ENCODE assay signal across 10 mouse cellular contexts in the genomic region with DNA sequence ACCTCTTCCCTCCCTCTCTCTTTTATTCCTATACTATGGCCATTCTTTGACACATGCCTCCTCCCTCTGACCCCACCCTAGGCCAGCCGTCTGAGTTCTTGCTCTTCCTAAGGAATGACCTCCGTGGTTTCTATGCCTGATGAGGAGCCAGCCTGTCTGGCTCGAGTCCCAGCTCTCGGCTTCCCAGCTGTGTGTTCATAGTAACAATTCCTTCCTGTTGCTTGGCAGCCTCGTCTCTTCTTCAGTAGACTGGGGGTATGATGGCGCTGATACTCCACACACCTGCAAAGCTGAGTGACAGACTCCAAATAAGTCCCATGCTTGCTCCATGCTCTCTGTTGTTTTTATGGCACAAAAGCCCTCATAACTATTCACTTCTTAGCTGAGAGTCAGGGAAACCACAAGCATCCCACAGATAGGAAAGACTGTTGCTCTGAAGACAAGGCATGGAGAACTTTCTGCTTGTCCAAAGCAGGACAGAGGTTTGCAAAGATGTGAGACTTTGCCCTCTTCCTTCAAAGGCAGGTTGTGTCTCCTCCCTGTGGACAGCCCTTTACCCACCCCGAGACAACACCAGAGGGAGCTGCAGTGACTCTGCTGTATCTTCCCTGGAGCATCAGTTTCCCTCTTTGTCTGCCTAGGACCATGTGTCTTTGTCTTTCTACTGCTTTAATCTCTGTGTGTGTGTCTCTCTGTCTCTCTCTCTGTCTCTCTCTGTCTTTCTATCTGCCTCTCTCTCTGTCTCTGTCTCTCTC. TPM values are rescaled to one million over a fixed set of nuclear protein-coding genes. Genes with fewer than 3 reads are reported as not detected.
DNase-seq lines count a peak whose midpoint lies in the region; ATAC-seq and TF ChIP-seq lines count a peak whose summit lies in the region.
"Had no signal": no experiment of that assay in that cellular context is flagged by ENCODE, and none has a peak within 500 bp of the region (broad histone marks: within the 10 kb centered on the region; RNA-seq: fewer than 3 reads in every experiment).

No protein-coding gene starts in this region.

- H3K27ac ChIP-seq in midbrain, embryonic 14.5 days (replicated peaks; ENCODE audit: low read depth, low read length) = no peak overlapping the region
- no peak overlapping the region for H3K27ac ChIP-seq in midbrain, embryonic 10.5 days (replicated peaks)
- H3K27ac ChIP-seq in forebrain, embryonic 16.5 days (ENCODE audit: low read length) = peak overlapping the region; percentile 63
- H3K27ac ChIP-seq: embryonic facial prominence, embryonic 12.5 days; stomach, embryonic 15.5 days had no signal

- ATAC-seq in midbrain, embryonic 14.5 days (ENCODE audit: low FRiP score, low TSS enrichment) = no peak
- ATAC-seq in Patski = peak; percentile 28
- ATAC-seq in forebrain, embryonic 16.5 days = peak; percentile 79

- H3K4me3 ChIP-seq in midbrain, embryonic 14.5 days (replicated peaks; ENCODE audit: low read depth, low read length) = no peak overlapping the region
- H3K4me3 ChIP-seq in midbrain, embryonic 10.5 days = no peak overlapping the region
- H3K4me3 ChIP-seq in forebrain, embryonic 16.5 days (replicated peaks; ENCODE audit: low read length) = no peak overlapping the region
- H3K4me3 ChIP-seq: embryonic facial prominence, embryonic 12.5 days; stomach, embryonic 15.5 days had no signal

- H3K4me2 ChIP-seq in midbrain, embryonic 14.5 days (ENCODE audit: low read length) = no peak overlapping the region
- no peak overlapping the region for H3K4me2 ChIP-seq in forebrain, embryonic 16.5 days (ENCODE audit: low read length)
- H3K4me2 ChIP-seq: embryonic facial prominence, embryonic 12.5 days; stomach, embryonic 15.5 days had no signal

- DNase-seq in midbrain, embryonic 14.5 days = peak; percentile 49
- no peak for DNase-seq in midbrain, embryonic 10.5 days (ENCODE audit: low spot score)
- DNase-seq in Patski (ENCODE audit: low read depth, low spot score) (no peak), MN1 (ENCODE audit: low spot score) (no peak)
- DNase-seq in kidney, adult 9 months = peak; percentile 63
- peak; percentile 66 for DNase-seq in lung, postnatal 36 days
- DNase-seq in natural killer cell, adult 2 months (ENCODE audit: low spot score in 2 of 2) = no peak

- TF ChIP-seq CTCF in Patski (IDR thresholded peaks at IDR 0.05) = no peak

- CTCF ChIA-PET in Patski (lab: Charles Lee) = interaction anchor here (0.9 kb wide), 1 partner anchor 12 kb away, joined by 3 read pairs; no protein-coding TSS in a partner anchor

- no peak overlapping the region for H3K9ac ChIP-seq in midbrain, embryonic 14.5 days (replicated peaks; ENCODE audit: low read length)
- H3K9ac ChIP-seq in forebrain, embryonic 16.5 days (replicated peaks; ENCODE audit: low read depth, low read length) = no peak overlapping the region
- H3K9ac ChIP-seq: embryonic facial prominence, embryonic 12.5 days; stomach, embryonic 15.5 days had no signal

- H3K36me3 ChIP-seq in midbrain, embryonic 14.5 days (ENCODE audit: control insufficient read depth, insufficient read depth, low read length) = no peaks in the 10 kb centered on the region
- no peaks in the 10 kb centered on the region for H3K36me3 ChIP-seq in midbrain, embryonic 10.5 days
- H3K36me3 ChIP-seq in forebrain, embryonic 16.5 days (ENCODE audit: control insufficient read depth, insufficient read depth) = no peaks in the 10 kb centered on the region
- H3K36me3 ChIP-seq: embryonic facial prominence, embryonic 12.5 days; stomach, embryonic 15.5 days had no signal

- WGBS in midbrain, embryonic 14.5 days = 54% methylated on average over 7 of the region's 7 CpGs
- WGBS in midbrain, embryonic 10.5 days = 65% methylated on average over 7 of the region's 7 CpGs
- WGBS in forebrain, embryonic 16.5 days = 14% methylated on average over 7 of the region's 7 CpGs

- no peaks in the 10 kb centered on the region for H3K9me3 ChIP-seq in midbrain, embryonic 14.5 days (ENCODE audit: control insufficient read depth, low read length)
- H3K9me3 ChIP-seq in midbrain, embryonic 10.5 days (replicated peaks) = no peaks in the 10 kb centered on the region
- no peaks in the 10 kb centered on the region for H3K9me3 ChIP-seq in forebrain, embryonic 16.5 days (ENCODE audit: control insufficient read depth, low read length)
- H3K9me3 ChIP-seq: embryonic facial prominence, embryonic 12.5 days; stomach, embryonic 15.5 days had no signal

- no peaks in the 10 kb centered on the region for H3K4me1 ChIP-seq in midbrain, embryonic 14.5 days (ENCODE audit: control insufficient read depth, insufficient read depth, low read length)
- H3K4me1 ChIP-seq in midbrain, embryonic 10.5 days = no peaks in the 10 kb centered on the region
- H3K4me1 ChIP-seq in forebrain, embryonic 16.5 days (replicated peaks; ENCODE audit: control insufficient read depth, insufficient read depth, low read length) = peaks cover 10% of the 10 kb centered on the region
- H3K4me1 ChIP-seq: embryonic facial prominence, embryonic 12.5 days; stomach, embryonic 15.5 days had no signal

- POLR2A ChIA-PET in Patski (lab: Charles Lee) = no interaction called here

- in situ Hi-C loops in Patski (cut with MboI; ENCODE audit: low pct_unique_long_range_greater_than_20kb) = no loop called here

- H3K27me3 ChIP-seq in midbrain, embryonic 14.5 days (ENCODE audit: control insufficient read depth, insufficient read depth, low read length) = no peaks in the 10 kb centered on the region
- H3K27me3 ChIP-seq in midbrain, embryonic 10.5 days (ENCODE audit: low read depth, poor library complexity, severe bottlenecking) = no peaks in the 10 kb centered on the region
- H3K27me3 ChIP-seq in Patski = no peaks in the 10 kb centered on the region
- no peaks in the 10 kb centered on the region for H3K27me3 ChIP-seq in forebrain, embryonic 16.5 days (replicated peaks; ENCODE audit: control insufficient read depth, insufficient read depth, low read length)
- H3K27me3 ChIP-seq: embryonic facial prominence, embryonic 12.5 days; stomach, embryonic 15.5 days had no signal

RNA-seq across cellular contexts. Expression of a gene that starts 6.5 kb away (rescaled TPM):
- polyA plus RNA-seq in midbrain, embryonic 14.5 days (2014; fragmentation: Nextera tagmentation; extraction: Ambion mirVana) = 1.7 and 1.9 TPM in 2 replicates
- polyA plus RNA-seq in midbrain, embryonic 10.5 days (2016; fragmentation: Nextera tagmentation; extraction: Ambion mirVana) = 0.06 and 0.10 TPM in 2 replicates
- polyA plus RNA-seq in Patski (2021) = 17.9 TPM
- polyA plus RNA-seq in forebrain, embryonic 16.5 days (2015; fragmentation: Nextera tagmentation; extraction: Ambion mirVana) = 3.0 and 3.3 TPM in 2 replicates

RNA-seq across cellular contexts. Expression of a gene that starts 45.6 kb away (rescaled TPM):
- 7.0 and 7.9 TPM in 2 replicates for polyA plus RNA-seq in midbrain, embryonic 14.5 days (2014; fragmentation: Nextera tagmentation; extraction: Ambion mirVana)
- 2.4 and 2.9 TPM in 2 replicates for polyA plus RNA-seq in midbrain, embryonic 10.5 days (2016; fragmentation: Nextera tagmentation; extraction: Ambion mirVana)
- polyA plus RNA-seq in Patski (2021) = 2.5 TPM
- polyA plus RNA-seq in forebrain, embryonic 16.5 days (2015; fragmentation: Nextera tagmentation; extraction: Ambion mirVana) = 14.4 and 18.2 TPM in 2 replicates

Comparison
In these comparisons a context has a peak if more than half of its experiments do, and no peak if none do; other contexts are left out.
1. DNase-seq: peak in midbrain, embryonic 14.5 days (single experiment), kidney, adult 9 months (single experiment) and lung, postnatal 36 days (single experiment); none in midbrain, embryonic 10.5 days (single experiment), Patski (single experiment), natural killer cell, adult 2 months (0 of 2) and MN1 (single experiment).